Mouse (Mus musculus) hindbrain, embryonic 10.5 days (tissue): Measurements from ENCODE around the gene Rfx2. TPM values are rescaled to one million over a fixed set of nuclear protein-coding genes. Genes with fewer than 3 reads are reported as not detected.

Experiments used
- DNase-seq: peaks from one replicate; pipeline ENCODE4 v3.0.0-alpha.2; 2017; ENCODE audit warnings: low spot score
- H3K27ac ChIP-seq: fragments of 300-500 bp; sonication (generic); 2 replicates; pipeline ENCODE4 v1.5.1; 2016; ENCODE audit warnings: mild to moderate bottlenecking, moderate library complexity
- H3K27me3 ChIP-seq: fragments of 300-500 bp; sonication (generic); 2 replicates; pipeline ENCODE4 v1.6.1; 2016; ENCODE audit warnings: mild to moderate bottlenecking; ENCODE audit not compliant: poor library complexity, insufficient read depth, severe bottlenecking
- H3K36me3 ChIP-seq: fragments of 300-500 bp; sonication (generic); 2 replicates; pipeline ENCODE4 v1.6.1; 2016; ENCODE audit warnings: mild to moderate bottlenecking, moderate library complexity
- H3K4me1 ChIP-seq: fragments of 300-500 bp; sonication (generic); replicated peaks from 2 replicates; pipeline ENCODE4 v1.6.1; 2016; ENCODE audit warnings: mild to moderate bottlenecking
- H3K4me3 ChIP-seq: fragments of 300-500 bp; sonication (generic); 2 replicates; pipeline ENCODE4 v1.5.1; 2016; ENCODE audit warnings: mild to moderate bottlenecking, moderate library complexity
- H3K9me3 ChIP-seq: fragments of 300-500 bp; sonication (generic); 2 replicates; pipeline ENCODE4 v1.6.1; 2016; ENCODE audit warnings: mild to moderate bottlenecking, moderate library complexity
- WGBS: fragments of 180-500 bp; shearing (Covaris S2); methylation state at CpG from one replicate; pipeline ENCODE4 v1.1.7; 2016; 5-methylcytosine and 5-hydroxymethylcytosine counted together
- polyA plus RNA-seq: library from polyadenylated mRNA; unstranded; fragments of >200 nt; fragmentation: Nextera tagmentation; extraction: Ambion mirVana; gene quantifications from 2 replicates; pipeline ENCODE4 v1.2.1, GENCODE M21; 2016

Gene Rfx2
- polyA plus RNA-seq, 1 experiment from 2014 or later, result 13.8 TPM

DNA sequence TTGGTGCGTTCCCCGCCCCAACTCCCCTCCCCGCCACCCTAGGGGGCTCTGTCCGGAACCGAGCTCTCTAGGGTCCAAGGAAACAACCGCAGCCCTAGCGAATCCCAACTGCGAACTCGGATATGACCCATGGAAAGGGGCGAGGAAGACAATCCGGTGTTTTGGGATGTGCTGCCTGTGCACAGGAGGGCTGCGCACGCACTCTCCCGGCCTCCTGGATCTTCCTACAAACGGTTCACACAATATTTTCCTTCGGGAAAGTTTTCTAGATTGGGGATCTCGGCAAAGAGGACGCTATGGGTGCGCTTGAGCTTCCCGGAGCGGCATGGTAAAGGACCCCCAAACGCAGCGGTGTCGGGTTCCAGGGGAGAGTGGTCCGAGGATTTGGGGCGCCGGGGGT is 1.0 kb downstream of the Rfx2 start:
- Histone ChIP-seq H3K4me3 (peak overlapping the region; percentile 74), H3K9me3 (no peaks in the 10 kb centered on the region), H3K36me3 (no peaks in the 10 kb centered on the region), H3K4me1 (peaks cover 27% of the 10 kb centered on the region), H3K27me3 (peaks cover 46% of the 10 kb centered on the region), H3K27ac (peak overlapping the region; percentile 89; the same call in 1 of the 2 replicates)
- WGBS, result under 1% methylated on average over 27 of the region's 27 CpGs
- peak; percentile 56 for DNase-seq

DNA sequence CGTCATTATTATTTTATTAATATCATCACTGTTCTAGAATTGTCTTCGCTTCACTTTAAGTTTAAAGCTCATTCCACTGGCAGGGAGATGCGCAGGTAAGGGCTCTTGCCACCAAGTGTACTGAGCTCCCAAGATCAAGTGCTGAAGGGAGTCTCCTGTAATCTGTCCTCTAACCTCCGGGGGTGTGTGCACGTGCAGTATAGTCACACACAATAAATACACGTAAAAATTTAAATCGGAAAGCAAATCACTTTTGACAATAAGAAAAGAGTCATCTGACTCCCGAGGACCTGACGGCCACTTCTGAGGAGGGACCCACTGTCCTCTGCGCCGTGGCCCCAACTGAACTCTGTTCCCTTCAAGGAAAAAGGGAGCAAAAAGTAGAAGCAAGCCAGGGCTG is 1.6 kb downstream of the Rfx2 start:
- H3K4me1 ChIP-seq, result peaks cover 29% of the 10 kb centered on the region
- DNase-seq, result no peak
- peak overlapping the region; percentile 89; the same call in 1 of the 2 replicates for H3K27ac ChIP-seq
- peak overlapping the region; percentile 74 for H3K4me3 ChIP-seq
- no peaks in the 10 kb centered on the region for H3K36me3 ChIP-seq
- H3K9me3 ChIP-seq, result no peaks in the 10 kb centered on the region
- 23% methylated on average over 11 of the region's 11 CpGs for WGBS
- H3K27me3 ChIP-seq, result peaks cover 46% of the 10 kb centered on the region

DNA sequence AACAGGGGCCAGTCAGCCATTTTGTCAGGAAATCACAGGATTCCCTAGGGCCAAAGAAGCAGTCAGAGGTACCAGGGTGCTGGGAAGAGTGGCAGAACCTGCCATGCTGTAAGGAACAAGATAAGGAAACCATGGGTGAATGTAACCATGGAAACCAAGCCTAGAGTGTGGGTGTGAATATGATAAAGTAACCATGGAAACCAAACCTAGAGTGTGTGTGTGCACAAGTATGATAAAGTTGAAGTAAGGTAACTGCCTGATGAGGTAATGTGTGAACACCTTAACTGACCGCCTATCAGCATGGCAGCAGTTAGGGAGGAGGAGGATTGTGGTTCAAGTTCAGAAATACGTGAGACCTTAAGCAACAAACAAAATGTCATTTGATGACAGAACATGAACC is 4.1 kb downstream of the Rfx2 start:
- H3K9me3 ChIP-seq, result no peaks in the 10 kb centered on the region
- no peak overlapping the region for H3K4me3 ChIP-seq
- 0 out of 2 replicates have a peak, but pooled peaks cover 5% of the 10 kb centered on the region for H3K36me3 ChIP-seq
- H3K4me1 ChIP-seq, result peaks cover 25% of the 10 kb centered on the region
- H3K27ac ChIP-seq, result no peak overlapping the region
- no peak for DNase-seq
- WGBS, result 91% methylated on average over 2 of the region's 2 CpGs
- peaks cover 35% of the 10 kb centered on the region for H3K27me3 ChIP-seq

DNA sequence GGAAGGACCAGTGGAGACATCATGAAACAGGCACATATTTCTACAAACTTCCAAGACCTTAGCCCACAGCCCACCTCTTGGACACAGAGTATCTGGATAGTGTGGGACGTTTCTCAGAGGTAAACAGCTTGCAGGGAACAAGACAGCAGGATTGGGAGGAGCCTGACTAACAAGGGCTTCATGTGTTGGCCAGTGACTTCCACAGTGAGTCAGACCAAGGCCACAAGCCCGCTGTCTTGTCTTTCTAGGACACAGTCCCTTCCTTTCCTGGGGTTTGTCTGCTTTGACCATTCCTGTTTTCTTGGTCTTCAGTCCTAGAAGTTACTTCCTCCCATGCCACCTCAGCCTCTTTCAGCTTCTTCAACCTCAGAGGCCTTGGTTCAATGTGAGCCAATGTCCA is 7.5 kb downstream of the Rfx2 start:
- H3K27ac ChIP-seq, result no peak overlapping the region
- 0 out of 2 replicates have a peak, but pooled peaks cover 9% of the 10 kb centered on the region for H3K36me3 ChIP-seq
- DNase-seq, result no peak
- peaks cover 17% of the 10 kb centered on the region for H3K4me1 ChIP-seq
- H3K27me3 ChIP-seq, result peaks cover 14% of the 10 kb centered on the region
- WGBS, result 70% methylated on average over 2 of the region's 2 CpGs
- no peaks in the 10 kb centered on the region for H3K9me3 ChIP-seq
- no peak overlapping the region for H3K4me3 ChIP-seq

DNA sequence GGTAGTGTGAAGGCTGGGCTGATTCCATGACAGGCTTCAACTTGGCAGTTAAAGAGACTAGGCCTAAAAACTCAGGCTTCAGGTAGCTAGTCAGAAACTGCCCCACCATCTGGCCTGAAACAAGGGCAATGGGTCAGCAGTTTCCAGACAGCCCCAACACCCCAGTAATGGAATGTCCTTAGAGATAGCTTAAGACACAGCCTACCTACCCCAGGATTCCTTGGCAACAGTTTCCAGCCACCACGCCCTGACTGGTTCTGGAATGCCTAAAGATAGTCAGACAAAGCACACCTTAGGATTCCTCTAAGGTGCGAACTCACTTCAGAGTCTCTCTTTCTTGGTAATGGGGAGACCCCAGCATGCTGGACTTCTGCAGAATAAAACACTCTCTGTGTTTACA is 8.4 kb downstream of the Rfx2 start:
- Histone ChIP-seq H3K36me3 (0 out of 2 replicates have a peak, but pooled peaks cover 9% of the 10 kb centered on the region), H3K27me3 (peaks cover 5% of the 10 kb centered on the region; the same call in 1 of the 2 replicates), H3K4me1 (peaks cover 22% of the 10 kb centered on the region), H3K4me3 (no peak overlapping the region), H3K9me3 (no peaks in the 10 kb centered on the region), H3K27ac (no peak overlapping the region)
- WGBS, result 92% methylated on average over 2 of the region's 2 CpGs
- no peak for DNase-seq

DNA sequence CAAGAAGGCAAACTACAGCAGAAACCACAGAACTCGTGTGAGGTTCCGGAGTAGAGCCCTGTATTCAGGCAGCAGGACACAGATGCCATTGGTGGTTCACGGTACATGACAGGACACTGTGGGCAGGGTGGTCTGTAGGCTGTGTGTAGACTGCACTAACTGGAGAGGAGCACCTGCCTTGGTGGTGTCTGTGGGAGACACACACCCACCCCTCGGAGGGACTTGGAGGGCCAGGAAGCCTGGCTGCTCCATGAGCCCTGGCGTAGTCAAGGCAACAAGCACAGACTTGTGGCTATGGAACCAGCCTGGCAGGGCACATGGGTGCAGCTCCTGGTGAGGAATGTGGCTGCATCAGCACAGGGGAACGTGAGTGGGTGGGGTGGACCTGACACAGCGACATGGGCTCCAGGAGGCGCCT is 11.1 kb downstream of the Rfx2 start:
- 80% methylated on average over 8 of the region's 8 CpGs for WGBS
- peak overlapping the region; percentile 41; the same call in 1 of the 2 replicates for H3K27ac ChIP-seq
- no peaks in the 10 kb centered on the region for H3K9me3 ChIP-seq

DNA sequence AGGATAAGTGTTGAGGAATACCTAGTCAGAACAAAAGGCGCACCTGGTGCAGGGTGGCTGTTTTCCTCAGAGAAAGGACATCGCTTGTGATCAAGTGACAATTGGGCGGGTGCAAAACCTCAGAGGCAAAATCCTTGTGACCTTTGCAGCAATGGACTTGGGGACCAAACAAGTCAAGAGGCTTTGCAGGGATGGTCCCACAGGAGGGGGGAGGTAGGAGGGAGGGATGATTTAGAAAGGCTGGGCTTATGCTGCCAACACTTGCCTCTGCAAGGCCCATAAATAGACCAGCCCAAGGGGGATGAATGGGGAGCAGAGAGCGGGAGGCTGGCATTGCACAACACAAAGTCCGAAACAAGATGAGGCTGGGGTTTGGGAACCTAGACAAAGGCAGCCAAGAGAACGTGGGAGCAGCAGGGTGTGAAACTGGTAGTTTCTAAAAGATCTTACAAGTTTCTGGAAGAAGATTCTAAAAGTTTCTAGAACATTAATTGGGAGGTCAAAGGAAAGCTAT is 11.7 kb downstream of the Rfx2 start:
- WGBS, result 73% methylated on average over 6 of the region's 6 CpGs
- Histone ChIP-seq H3K27ac (no peak overlapping the region; the same call in 1 of the 2 replicates), H3K4me3 (no peak overlapping the region), H3K4me1 (peaks cover 46% of the 10 kb centered on the region), H3K36me3 (0 out of 2 replicates have a peak, but pooled peaks cover 9% of the 10 kb centered on the region), H3K9me3 (no peaks in the 10 kb centered on the region), H3K27me3 (0 out of 2 replicates have a peak, but pooled peaks cover 5% of the 10 kb centered on the region)
- DNase-seq, result no peak

More for the DNA sequence above, 11.1 kb downstream of the Rfx2 start:
- Histone ChIP-seq H3K4me1 (peaks cover 42% of the 10 kb centered on the region), H3K27me3 (0 out of 2 replicates have a peak, but pooled peaks cover 5% of the 10 kb centered on the region), H3K4me3 (no peak overlapping the region), H3K36me3 (0 out of 2 replicates have a peak, but pooled peaks cover 9% of the 10 kb centered on the region)
- DNase-seq, result no peak

DNA sequence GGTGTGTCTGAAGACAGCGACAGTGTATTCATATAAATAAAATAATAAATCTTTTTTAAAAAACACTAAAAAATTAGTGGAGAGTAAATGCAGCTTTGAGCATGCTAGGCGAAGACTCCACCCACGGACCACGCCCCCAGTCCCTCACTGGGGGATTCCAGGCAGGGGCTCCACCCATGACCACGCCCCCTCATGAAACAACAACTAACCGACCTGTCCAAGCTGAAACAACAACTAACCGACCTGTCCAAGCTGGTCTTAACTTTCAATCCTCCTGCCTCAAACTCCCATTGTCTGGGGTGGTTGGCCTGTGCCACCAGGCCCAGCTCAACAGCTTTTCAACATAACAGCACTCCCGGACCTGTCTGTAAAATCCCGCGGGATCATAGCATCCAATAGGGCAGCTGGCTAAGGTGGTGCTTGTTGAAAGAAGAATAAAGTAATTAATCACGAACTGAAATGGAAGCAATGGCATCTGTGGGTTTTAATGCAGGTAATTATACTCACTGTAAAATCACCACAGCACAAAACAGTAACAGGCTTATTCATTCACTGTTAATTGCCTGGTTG is 12.7 kb downstream of the Rfx2 start:
- no peak for DNase-seq
- Histone ChIP-seq H3K4me3 (no peak overlapping the region), H3K27me3 (peaks cover 6% of the 10 kb centered on the region; the same call in 1 of the 2 replicates), H3K27ac (0 out of 2 replicates have a peak overlapping the region, but pooled peaks have one; percentile 41), H3K9me3 (no peaks in the 10 kb centered on the region), H3K4me1 (peaks cover 55% of the 10 kb centered on the region), H3K36me3 (0 out of 2 replicates have a peak, but pooled peaks cover 9% of the 10 kb centered on the region)
- WGBS, result 36% methylated on average over 11 of the region's 11 CpGs

DNA sequence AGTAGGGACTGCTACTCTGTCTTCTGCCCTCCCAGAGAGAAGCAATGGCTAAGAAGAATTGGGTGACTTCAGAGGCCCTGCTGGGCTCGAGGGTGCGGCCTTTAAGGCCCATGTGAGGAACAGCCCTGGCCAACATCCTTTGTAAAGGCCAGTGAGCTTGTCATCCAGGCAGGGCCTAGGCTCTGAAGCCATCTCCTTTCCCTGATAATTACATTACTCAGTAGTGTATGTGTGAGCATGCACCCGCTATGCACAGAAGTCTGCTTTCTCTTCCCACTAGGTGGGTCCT is 15.8 kb downstream of the Rfx2 start:
- Histone ChIP-seq H3K4me3 (peak overlapping the region; percentile 26), H3K27ac (peak overlapping the region; percentile 86), H3K36me3 (no peaks in the 10 kb centered on the region), H3K4me1 (peaks cover 87% of the 10 kb centered on the region), H3K9me3 (no peaks in the 10 kb centered on the region), H3K27me3 (peaks cover 21% of the 10 kb centered on the region)
- no peak for DNase-seq
- 59% methylated on average over 3 of the region's 3 CpGs for WGBS

DNA sequence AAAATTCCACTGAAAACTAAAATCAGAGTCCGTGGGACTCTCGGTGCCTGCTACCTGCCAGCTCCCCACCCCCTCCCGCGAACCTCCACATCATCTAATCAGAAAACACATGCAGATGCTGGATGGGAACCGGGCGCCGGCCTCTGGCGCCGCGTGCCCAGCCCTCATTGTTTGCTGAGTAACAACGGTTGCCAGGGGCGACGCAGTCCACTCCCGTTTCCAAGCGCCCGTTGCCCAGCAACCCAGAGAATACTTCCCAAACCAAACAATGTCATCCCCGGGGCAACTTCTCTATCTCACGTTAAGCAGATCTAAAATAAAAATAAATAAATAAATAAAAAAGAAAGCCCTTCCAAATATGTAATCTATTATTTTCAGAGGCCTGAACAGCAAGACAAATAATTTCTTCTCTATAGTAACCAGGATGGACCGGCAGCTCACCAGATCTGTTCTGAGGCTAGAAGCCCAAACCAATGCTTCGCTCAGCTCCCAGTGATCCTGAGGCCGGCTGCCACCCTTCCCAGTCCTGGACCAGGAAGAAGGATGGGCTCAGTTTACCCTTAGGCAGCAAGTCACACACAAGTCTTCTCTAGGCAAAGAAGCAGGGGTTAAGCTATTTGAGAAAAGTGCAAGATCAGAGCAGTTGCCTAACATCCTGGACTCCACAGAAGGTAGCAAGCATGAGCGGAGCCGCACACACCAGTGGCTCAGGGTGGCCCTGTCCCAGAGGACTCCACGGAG is 16.3 kb downstream of the Rfx2 start:
- Histone ChIP-seq H3K36me3 (no peaks in the 10 kb centered on the region), H3K27ac (peak overlapping the region; percentile 86), H3K27me3 (peaks cover 23% of the 10 kb centered on the region), H3K4me1 (peaks cover 86% of the 10 kb centered on the region), H3K4me3 (peak overlapping the region; percentile 26), H3K9me3 (no peaks in the 10 kb centered on the region)
- 11% methylated on average over 24 of the region's 24 CpGs for WGBS
- DNase-seq, result peak; percentile 93

DNA sequence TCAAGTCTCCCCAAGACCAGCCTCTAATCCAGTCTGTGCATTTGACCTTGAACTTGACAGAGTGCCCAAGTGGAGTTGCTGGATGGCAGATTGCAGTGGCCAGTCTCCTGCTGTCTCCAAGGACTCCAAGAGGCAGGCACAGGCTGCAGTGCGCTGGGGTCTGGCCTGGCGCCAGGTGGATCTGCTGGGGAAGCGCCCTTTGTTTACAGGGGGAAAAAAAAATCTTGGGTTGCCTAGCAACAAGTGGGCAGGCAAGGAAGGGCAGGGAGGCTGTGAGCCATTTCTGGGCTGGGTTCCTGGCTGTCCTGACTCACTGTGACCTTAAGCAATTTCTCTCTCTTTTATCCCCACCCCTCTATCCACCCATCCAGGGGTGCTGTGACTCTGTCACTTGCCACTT is 20.6 kb downstream of the Rfx2 start:
- peaks cover 33% of the 10 kb centered on the region for H3K27me3 ChIP-seq
- WGBS, result 14% methylated on average over 3 of the region's 3 CpGs
- 0 out of 2 replicates have a peak, but pooled peaks cover 2% of the 10 kb centered on the region for H3K36me3 ChIP-seq
- H3K4me3 ChIP-seq, result peak overlapping the region; percentile 3; the same call in 1 of the 2 replicates
- DNase-seq, result peak; percentile 73
- peak overlapping the region; percentile 76 for H3K27ac ChIP-seq
- peaks cover 62% of the 10 kb centered on the region for H3K4me1 ChIP-seq
- no peaks in the 10 kb centered on the region for H3K9me3 ChIP-seq

DNA sequence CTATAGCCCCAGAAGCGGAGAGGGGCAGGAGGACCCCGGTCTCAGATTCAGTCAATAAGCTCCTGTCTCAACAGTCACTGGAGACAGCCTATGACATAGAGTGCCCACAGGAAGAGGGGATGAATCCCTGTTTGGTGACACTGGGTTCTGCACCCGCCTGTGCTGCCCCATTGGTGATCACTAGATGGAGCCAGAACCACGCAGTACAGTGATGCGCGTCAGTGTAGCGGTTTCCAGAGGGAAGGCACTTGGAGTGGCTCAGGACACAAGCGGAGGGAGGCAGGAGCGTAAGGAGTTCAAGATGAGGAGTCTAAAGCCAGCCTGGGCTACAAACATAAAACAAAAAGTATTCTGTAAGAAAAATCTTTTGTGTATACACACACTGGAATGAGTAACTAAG is 22.3 kb downstream of the Rfx2 start:
- Histone ChIP-seq H3K27me3 (peaks cover 33% of the 10 kb centered on the region), H3K27ac (no peak overlapping the region), H3K36me3 (peaks cover 13% of the 10 kb centered on the region), H3K4me3 (no peak overlapping the region), H3K4me1 (peaks cover 46% of the 10 kb centered on the region), H3K9me3 (no peaks in the 10 kb centered on the region)
- WGBS, result 10% methylated on average over 9 of the region's 9 CpGs
- peak; percentile 78 for DNase-seq

DNA sequence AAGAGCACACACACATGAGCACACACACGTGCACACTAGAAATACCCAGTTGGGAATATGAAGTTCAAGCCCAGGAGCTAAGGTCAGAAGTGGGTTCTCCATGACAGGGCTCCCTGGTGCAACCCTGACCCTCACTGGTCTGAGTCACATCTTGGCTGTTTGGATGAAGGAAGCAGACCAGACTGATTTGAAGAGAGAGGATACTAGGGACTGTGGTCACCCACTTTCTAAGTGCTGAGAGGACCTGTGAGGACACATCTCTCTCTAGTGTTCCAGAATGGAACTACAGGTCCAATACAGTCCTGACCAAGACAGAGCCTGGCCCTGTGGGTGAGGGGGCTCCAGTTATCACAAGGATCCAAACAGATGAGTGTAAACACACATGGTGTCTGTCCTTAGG is 25.0 kb downstream of the Rfx2 start:
- peaks cover 17% of the 10 kb centered on the region for H3K27me3 ChIP-seq
- H3K4me3 ChIP-seq, result no peak overlapping the region
- 79% methylated on average over 1 of the region's 1 CpGs for WGBS
- no peaks in the 10 kb centered on the region for H3K9me3 ChIP-seq
- H3K27ac ChIP-seq, result no peak overlapping the region
- H3K36me3 ChIP-seq, result peaks cover 36% of the 10 kb centered on the region
- H3K4me1 ChIP-seq, result peaks cover 18% of the 10 kb centered on the region
- DNase-seq, result no peak
